Mouse (Mus musculus) mature B cell (primary cell): ENCODE data around the gene Cdc26.

Source experiments
- in situ Hi-C: fragments of 300-500 bp; cut with MboI; formaldehyde crosslinking; loops from 2 replicates; pipeline ENCODE4 v1.14.3; 2019

The Cdc26 gene

DNA sequence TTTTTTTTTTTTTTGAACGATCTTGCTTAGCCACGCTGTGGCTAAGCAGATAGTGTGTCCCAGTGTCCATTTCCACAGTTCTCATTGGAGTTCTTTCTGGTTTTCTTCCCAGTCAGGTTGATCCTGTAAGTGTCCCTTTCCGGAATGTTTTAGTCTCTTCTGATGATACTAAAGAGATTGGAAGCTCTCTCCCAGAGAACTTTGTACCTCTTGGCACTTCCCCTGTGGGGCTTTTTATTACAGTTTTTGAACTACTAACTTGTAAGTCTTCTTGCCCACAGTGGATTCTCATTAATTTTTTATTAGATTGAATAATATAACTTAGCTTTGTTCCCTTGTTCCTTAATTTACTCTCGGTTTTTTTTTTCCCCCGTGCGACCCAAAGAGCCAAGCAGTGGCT is 46.9 kb downstream of the Cdc26 start:
- in situ Hi-C loops, result no loop called here

DNA sequence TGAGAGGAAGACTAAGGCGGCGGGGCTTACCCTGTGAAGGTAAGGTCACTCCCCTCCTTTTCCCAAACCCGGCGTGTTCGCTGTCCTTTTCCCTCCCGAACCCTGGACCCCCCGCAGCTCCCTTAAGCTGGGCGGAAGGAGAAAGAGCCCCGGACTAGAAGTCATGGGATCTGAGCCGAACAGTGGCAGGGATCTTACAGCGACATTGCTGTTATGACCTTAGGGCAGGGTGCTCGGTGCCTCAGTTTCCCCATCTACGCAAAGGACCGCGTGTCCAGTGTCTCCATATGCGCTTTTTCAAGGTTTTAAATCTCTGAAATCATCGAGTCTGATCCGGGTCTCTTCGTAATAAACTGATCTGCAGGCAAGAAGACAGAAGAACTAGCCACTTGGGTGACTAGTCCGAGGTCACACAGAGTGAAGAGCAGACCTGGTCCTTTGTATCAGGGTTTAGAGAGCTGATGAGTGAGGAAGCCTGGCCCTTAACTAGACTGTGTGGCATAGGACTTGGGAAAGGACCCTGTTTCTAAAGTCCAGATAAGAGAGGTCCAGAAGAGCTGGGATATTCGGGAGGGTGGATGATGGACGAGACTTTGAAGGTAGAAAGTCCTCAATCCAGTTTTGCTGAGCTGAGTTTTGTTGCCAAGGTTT is 47.5 kb downstream of the Cdc26 start:
- in situ Hi-C loops, result no loop called here

DNA sequence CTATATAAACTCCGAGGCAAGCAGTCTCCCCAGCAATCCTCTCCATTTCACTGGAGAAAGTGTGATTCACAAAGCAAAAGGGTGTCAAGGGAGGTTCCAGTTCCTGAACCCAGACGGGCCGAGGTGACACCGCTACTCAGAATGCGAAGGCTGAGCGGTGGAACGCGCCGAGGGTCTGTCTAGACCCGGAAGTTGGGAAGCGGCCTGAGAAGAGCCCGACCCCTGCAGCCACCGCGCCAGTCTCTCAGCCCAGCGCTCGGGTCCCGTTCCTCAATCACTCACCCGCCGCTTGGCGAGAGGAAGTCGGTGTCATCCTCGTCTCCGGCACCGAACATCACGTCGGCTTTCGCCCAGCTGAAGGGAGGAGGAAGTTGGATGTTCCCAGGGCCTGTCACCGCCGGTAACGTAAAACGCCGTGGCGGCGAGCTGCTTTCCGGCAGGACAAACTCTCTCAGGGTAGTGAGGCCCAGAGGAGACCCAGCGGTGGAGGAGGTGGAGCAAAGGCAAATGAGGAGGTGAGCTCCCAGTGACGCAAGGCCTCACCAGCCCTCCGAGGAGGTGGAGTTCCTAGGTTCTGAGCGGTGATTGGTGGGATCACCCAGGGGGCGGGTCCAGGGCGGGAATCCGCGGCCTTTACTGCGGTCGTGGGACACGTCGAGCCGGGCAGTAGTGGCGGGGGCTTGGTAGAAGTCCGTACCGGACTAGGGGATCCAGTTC is 48.2 kb downstream of the Cdc26 start, which contains the start of the genes Fkbp15 and Slc31a1:
Gene Fkbp15, minus strand, starts transcription at position 461 of the 717 bp plus-strand sequence.
Gene Slc31a1, plus strand, starts transcription at position 640 of the 717 bp plus-strand sequence.
- in situ Hi-C loops, result no loop called here

DNA sequence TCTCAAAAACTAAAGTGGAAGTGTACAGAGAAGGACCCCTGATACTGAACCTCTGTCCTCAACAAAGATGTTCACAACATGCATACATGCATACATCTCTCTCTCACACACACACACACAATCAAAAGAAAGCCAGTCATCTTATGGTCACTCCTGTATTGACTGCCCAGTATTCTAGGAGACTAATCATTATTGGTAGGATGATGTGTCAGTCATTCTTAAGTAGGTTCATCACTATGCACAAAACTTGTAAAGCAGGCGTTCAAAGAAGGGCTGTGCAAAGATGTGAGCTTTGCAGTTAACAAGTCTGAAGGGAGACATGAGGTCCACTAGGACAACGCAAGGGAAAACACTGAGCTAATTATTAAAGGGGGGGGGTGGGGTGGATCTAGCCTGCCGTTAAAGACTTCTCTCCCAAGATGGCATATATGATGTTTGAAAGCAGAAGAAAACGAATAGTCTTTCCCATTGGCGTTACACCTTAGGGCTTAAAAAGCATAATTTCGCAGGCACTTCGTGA is 49.1 kb downstream of the Cdc26 start:
- in situ Hi-C loops, result no loop called here

DNA sequence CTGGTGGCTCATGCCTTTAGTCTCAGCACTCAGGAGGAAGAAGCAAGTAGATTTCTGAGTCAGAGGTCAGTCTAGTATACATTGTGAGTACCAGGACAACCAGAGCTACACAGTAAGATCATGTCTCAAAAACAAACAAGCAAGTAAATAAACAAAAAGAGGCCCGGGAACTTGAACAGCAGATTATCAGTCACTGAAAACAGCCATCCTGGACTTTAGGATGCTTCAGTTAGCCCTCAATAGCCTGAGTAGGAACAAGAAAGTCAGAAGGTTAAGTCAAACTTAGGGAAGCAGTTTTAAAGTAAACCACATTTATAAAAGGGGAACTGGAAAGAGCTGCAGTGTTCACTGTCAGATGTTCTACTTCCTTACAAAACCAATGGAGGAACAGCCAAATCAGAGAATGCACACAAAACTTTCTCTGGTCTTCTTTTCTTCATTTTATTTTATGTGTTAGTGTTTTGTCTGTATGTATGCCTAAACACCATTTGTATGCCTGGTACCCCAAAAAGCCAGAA is 50.8 kb downstream of the Cdc26 start:
- in situ Hi-C loops, result no loop called here

DNA sequence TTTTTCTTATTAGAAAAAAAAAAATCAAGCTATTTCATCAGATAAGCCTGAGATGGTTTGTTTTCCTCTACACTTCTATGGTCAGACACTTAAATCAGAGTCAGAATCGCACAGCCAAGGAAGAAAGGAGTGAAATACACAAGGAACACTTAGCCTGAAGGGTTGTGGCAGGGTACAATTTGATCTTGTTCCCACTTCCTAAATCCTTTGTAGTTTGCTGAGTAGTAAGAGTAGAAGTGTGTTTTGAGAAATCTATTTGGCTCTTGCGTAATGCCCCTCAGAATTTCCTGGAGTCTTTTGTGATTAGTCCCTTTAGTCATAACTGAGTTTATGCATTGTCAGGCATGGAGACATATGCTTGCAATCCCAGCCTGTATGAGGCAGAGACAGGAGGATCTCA is 59.1 kb downstream of the Cdc26 start:
- in situ Hi-C loops, result no loop called here

DNA sequence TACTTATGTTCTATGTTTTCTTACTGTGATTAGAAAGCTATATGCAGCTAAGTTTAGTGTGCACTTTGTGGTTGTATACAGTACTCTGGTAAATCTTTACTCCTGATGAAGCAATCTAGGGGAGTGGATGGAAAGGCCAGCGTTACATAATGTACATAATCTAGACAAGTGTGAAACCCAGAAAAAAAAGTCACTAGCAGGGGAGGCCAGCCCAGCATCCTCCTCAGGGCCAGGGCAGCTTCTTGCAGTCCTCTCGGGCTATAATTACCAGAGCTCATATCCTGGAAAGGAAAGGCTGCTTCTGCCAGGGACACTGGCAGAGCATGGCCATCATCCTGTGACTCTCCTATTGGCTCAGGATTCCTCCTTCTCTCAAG is 60.1 kb downstream of the Cdc26 start:
- in situ Hi-C loops, result no loop called here

DNA sequence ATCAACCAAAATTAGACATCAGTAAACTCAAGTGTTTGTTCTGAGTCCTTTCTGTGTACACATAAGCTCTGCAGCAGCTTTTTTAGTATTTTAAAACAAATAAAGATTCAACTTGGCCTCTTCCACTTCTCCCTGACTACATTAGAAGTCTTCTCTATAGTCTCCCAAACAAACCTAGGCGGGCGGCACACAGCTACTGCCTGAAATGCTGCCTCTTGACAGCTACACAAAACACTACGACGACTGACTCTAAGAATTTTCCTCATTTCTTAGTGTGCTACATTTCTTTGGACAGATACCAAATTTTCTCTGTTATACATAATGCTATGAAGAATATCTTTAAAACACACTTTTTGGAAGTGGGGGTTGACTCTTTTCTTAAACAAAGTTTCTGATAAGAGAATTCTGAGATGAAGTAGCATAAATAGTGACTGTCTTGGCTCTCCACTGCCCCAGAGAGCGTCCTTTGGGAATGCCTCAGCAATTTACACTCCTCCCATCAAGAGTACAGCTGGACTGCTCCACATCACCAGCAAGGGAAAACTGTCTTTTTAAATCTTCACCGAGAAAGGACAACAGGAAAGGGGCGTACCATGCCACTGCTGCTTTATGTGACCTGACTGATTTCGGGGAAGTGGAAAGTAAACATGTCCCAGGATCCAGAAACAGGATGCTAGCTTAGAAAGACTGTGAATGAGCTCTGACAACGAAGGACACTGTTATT is 60.7 kb downstream of the Cdc26 start:
- in situ Hi-C loops, result no loop called here

DNA sequence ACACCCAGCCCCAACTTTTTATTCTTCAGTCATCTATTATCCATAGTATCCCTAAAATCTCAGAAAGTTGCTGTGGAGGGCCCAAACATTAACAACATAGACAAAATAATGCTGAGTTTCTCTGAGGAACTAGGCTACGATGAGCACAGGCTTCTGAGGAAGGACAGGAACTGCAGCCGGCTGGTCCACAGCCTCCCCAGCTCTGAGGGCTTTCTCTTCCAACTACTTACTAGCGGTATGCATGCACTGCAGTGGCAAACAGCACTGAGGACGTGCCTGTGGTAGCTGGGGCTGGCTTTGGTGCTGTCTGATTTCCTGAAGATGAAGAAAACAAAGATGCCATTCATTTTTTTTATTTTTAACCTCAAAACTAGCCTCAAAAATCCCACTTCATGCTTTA is 62.6 kb downstream of the Cdc26 start:
- in situ Hi-C loops, result no loop called here

DNA sequence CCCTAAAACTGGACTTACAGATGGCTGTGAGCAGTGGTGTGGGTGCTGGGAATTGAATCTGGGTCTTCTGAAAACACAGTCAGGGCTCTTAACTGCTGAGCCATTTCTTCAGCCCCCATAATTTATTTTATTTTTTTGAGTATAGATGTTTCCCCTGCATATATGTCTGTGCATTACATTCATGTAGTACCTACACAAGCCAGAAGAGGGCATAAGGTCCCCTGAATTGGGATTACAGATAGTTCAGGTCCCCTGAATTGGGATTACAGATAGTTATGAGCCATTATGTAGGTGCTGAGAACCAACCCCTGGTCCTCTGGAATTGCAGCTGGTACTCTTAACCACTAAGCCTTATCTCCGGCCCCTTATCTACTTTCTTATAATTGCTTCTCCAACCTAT is 64.4 kb downstream of the Cdc26 start:
- in situ Hi-C loops, result no loop called here

DNA sequence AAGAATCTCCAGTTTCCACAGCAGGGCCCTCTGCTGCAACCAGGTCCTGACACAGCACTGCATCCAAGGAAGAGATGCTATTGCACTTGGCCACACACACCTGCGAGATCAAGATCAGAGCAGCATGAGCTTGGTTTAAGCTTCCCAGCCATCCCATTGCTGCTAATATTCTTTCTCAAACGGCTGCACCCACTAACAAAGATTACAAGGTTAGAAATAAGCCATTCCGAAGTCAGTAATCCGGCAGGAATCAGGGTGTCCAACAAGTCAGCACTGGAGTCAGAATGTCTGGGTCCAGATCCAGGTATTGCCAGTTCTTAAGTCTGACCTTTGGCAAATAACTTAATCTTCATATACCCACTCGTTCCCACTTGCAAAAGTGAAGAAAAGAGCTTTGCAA is 69.9 kb downstream of the Cdc26 start:
- in situ Hi-C loops, result no loop called here
